Mouse (Mus musculus) forebrain, embryonic 13.5 days (tissue): Measurements from ENCODE around the gene 6430571L13Rik. TPM values are rescaled to one million over a fixed set of nuclear protein-coding genes. Genes with fewer than 3 reads are reported as not detected.

Experiments
- ATAC-seq: fragments of 200-750 bp; cut with Nextera tagmentation; 2 replicates; pipeline ENCODE4 v1.8.0; 2017
- H3K27ac ChIP-seq: fragments of 300-500 bp; sonication (generic); 2 replicates; pipeline ENCODE4 v1.5.1; 2015; ENCODE audit warnings: inconsistent platforms, mild to moderate bottlenecking, moderate library complexity
- H3K27me3 ChIP-seq: fragments of 300-500 bp; sonication (generic); 2 replicates; pipeline ENCODE4 v1.6.1; 2015; ENCODE audit warnings: mild to moderate bottlenecking, inconsistent platforms
- H3K36me3 ChIP-seq: fragments of 300-500 bp; sonication (generic); 2 replicates; pipeline ENCODE4 v1.6.1; 2015; ENCODE audit warnings: mild to moderate bottlenecking, inconsistent platforms; ENCODE audit not compliant: poor library complexity, severe bottlenecking
- H3K4me1 ChIP-seq: fragments of 300-500 bp; sonication (generic); 2 replicates; pipeline ENCODE4 v1.6.1; 2015; ENCODE audit warnings: inconsistent platforms
- H3K4me2 ChIP-seq: fragments of 300-500 bp; sonication (generic); 2 replicates; pipeline ENCODE4 v1.6.1; 2015; ENCODE audit warnings: inconsistent platforms, mild to moderate bottlenecking, moderate library complexity
- H3K4me3 ChIP-seq: fragments of 300-500 bp; sonication (generic); 2 replicates; pipeline ENCODE4 v1.5.1; 2015; ENCODE audit warnings: mild to moderate bottlenecking, inconsistent platforms
- H3K9ac ChIP-seq: fragments of 300-500 bp; sonication (generic); 2 replicates; pipeline ENCODE4 v1.6.1; 2015; ENCODE audit warnings: mild to moderate bottlenecking, inconsistent platforms
- H3K9me3 ChIP-seq: fragments of 300-500 bp; sonication (generic); replicated peaks from 2 replicates; pipeline ENCODE4 v1.6.1; 2016; ENCODE audit warnings: inconsistent platforms
- WGBS: fragments of 180-500 bp; shearing (Covaris S2); methylation state at CpG from one replicate; pipeline ENCODE4 v1.1.7; 2015; 5-methylcytosine and 5-hydroxymethylcytosine counted together
- polyA plus RNA-seq: library from polyadenylated mRNA; unstranded; fragments of >200 nt; fragmentation: Nextera tagmentation; extraction: Ambion mirVana; gene quantifications from 2 replicates; pipeline ENCODE4 v1.2.1, GENCODE M21; 2015

The 6430571L13Rik gene
- polyA plus RNA-seq, 1 experiment from 2014 or later = 3.1 TPM

GRCm38 (mm10) chr9:107308346-107309000 lies 31.9 kb upstream of the 6430571L13Rik start:
- H3K27me3 ChIP-seq = no peaks in the 10 kb centered on the region
- H3K36me3 ChIP-seq = no peaks in the 10 kb centered on the region
- no peak overlapping the region for H3K4me2 ChIP-seq
- H3K27ac ChIP-seq = no peak overlapping the region
- H3K4me1 ChIP-seq = no peaks in the 10 kb centered on the region
- no peak overlapping the region for H3K9ac ChIP-seq
- WGBS = 91% methylated on average over 9 of the region's 9 CpGs
- no peak overlapping the region for H3K4me3 ChIP-seq
- no peaks in the 10 kb centered on the region for H3K9me3 ChIP-seq
- no peak for ATAC-seq

- H3K27me3 ChIP-seq = no peaks in the 10 kb centered on the region
- ATAC-seq = no peak
- no peak overlapping the region for H3K4me2 ChIP-seq
- no peak overlapping the region for H3K27ac ChIP-seq
- no peaks in the 10 kb centered on the region for H3K36me3 ChIP-seq
- no peak overlapping the region for H3K4me3 ChIP-seq
- H3K4me1 ChIP-seq = no peaks in the 10 kb centered on the region
- H3K9ac ChIP-seq = no peak overlapping the region
- WGBS = 86% methylated on average over 9 of the region's 9 CpGs
- H3K9me3 ChIP-seq = no peaks in the 10 kb centered on the region
Observed at GRCm38 (mm10) chr9:107309171-107309570, 31.2 kb upstream of the 6430571L13Rik start.

GRCm38 (mm10) chr9:107309600-107309999 lies 30.8 kb upstream of the 6430571L13Rik start:
- H3K4me3 ChIP-seq = no peak overlapping the region
- 80% methylated on average over 5 of the region's 5 CpGs for WGBS
- ATAC-seq = no peak
- no peaks in the 10 kb centered on the region for H3K36me3 ChIP-seq
- no peaks in the 10 kb centered on the region for H3K4me1 ChIP-seq
- no peak overlapping the region for H3K9ac ChIP-seq
- no peak overlapping the region for H3K27ac ChIP-seq
- no peaks in the 10 kb centered on the region for H3K9me3 ChIP-seq
- no peaks in the 10 kb centered on the region for H3K27me3 ChIP-seq
- H3K4me2 ChIP-seq = no peak overlapping the region

GRCm38 (mm10) chr9:107312811-107313584 lies 27.4 kb upstream of the 6430571L13Rik start:
- H3K9me3 ChIP-seq = no peaks in the 10 kb centered on the region
- H3K4me3 ChIP-seq = no peak overlapping the region
- 67% methylated on average over 9 of the region's 10 CpGs for WGBS
- no peaks in the 10 kb centered on the region for H3K27me3 ChIP-seq
- no peak overlapping the region for H3K27ac ChIP-seq
- no peak for ATAC-seq
- H3K9ac ChIP-seq = no peak overlapping the region
- H3K4me1 ChIP-seq = no peaks in the 10 kb centered on the region
- no peak overlapping the region for H3K4me2 ChIP-seq
- H3K36me3 ChIP-seq = no peaks in the 10 kb centered on the region

GRCm38 (mm10) chr9:107313926-107314325 lies 26.5 kb upstream of the 6430571L13Rik start:
- no peak overlapping the region for H3K9ac ChIP-seq
- WGBS = 87% methylated on average over 3 of the region's 3 CpGs
- H3K4me2 ChIP-seq = no peak overlapping the region
- H3K36me3 ChIP-seq = no peaks in the 10 kb centered on the region
- no peak overlapping the region for H3K27ac ChIP-seq
- H3K4me3 ChIP-seq = no peak overlapping the region
- ATAC-seq = no peak
- no peaks in the 10 kb centered on the region for H3K9me3 ChIP-seq
- no peaks in the 10 kb centered on the region for H3K4me1 ChIP-seq
- no peaks in the 10 kb centered on the region for H3K27me3 ChIP-seq

- no peak overlapping the region for H3K27ac ChIP-seq
- no peaks in the 10 kb centered on the region for H3K4me1 ChIP-seq
- H3K9ac ChIP-seq = no peak overlapping the region
- H3K4me3 ChIP-seq = no peak overlapping the region
- no peaks in the 10 kb centered on the region for H3K36me3 ChIP-seq
- H3K4me2 ChIP-seq = no peak overlapping the region
- ATAC-seq = no peak
- 87% methylated on average over 2 of the region's 2 CpGs for WGBS
- no peaks in the 10 kb centered on the region for H3K9me3 ChIP-seq
- H3K27me3 ChIP-seq = no peaks in the 10 kb centered on the region
Observed at GRCm38 (mm10) chr9:107315791-107316190, 24.6 kb upstream of the 6430571L13Rik start.

- no peak overlapping the region for H3K4me3 ChIP-seq
- H3K4me1 ChIP-seq = no peaks in the 10 kb centered on the region
- peaks cover 1% of the 10 kb centered on the region; the same call in 1 of the 2 replicates for H3K36me3 ChIP-seq
- H3K9ac ChIP-seq = no peak overlapping the region
- H3K4me2 ChIP-seq = no peak overlapping the region
- WGBS = 90% methylated on average over 8 of the region's 8 CpGs
- ATAC-seq = no peak
- no peaks in the 10 kb centered on the region for H3K27me3 ChIP-seq
- H3K9me3 ChIP-seq = no peaks in the 10 kb centered on the region
- no peak overlapping the region for H3K27ac ChIP-seq
Observed at GRCm38 (mm10) chr9:107322461-107323050, 17.8 kb upstream of the 6430571L13Rik start.

GRCm38 (mm10) chr9:107323558-107323957 lies 16.8 kb upstream of the 6430571L13Rik start:
- Histone ChIP-seq H3K4me1 (no peaks in the 10 kb centered on the region), H3K27ac (no peak overlapping the region), H3K27me3 (no peaks in the 10 kb centered on the region), H3K9ac (no peak overlapping the region), H3K36me3 (peaks cover 6% of the 10 kb centered on the region; the same call in 1 of the 2 replicates), H3K4me2 (no peak overlapping the region), H3K4me3 (no peak overlapping the region), H3K9me3 (no peaks in the 10 kb centered on the region)
- ATAC-seq = no peak
- 80% methylated on average over 6 of the region's 6 CpGs for WGBS

GRCm38 (mm10) chr9:107324799-107325561 lies 15.4 kb upstream of the 6430571L13Rik start:
- Histone ChIP-seq H3K4me3 (no peak overlapping the region), H3K36me3 (peaks cover 7% of the 10 kb centered on the region; the same call in 1 of the 2 replicates), H3K27me3 (no peaks in the 10 kb centered on the region), H3K4me2 (no peak overlapping the region), H3K27ac (no peak overlapping the region), H3K9ac (no peak overlapping the region), H3K4me1 (no peaks in the 10 kb centered on the region), H3K9me3 (no peaks in the 10 kb centered on the region)
- ATAC-seq = no peak
- 65% methylated on average over 4 of the region's 4 CpGs for WGBS

- H3K9me3 ChIP-seq = no peaks in the 10 kb centered on the region
Observed at GRCm38 (mm10) chr9:107325904-107326303, 14.5 kb upstream of the 6430571L13Rik start.

GRCm38 (mm10) chr9:107327879-107328620 lies 12.4 kb upstream of the 6430571L13Rik start:
- no peaks in the 10 kb centered on the region for H3K9me3 ChIP-seq
- H3K9ac ChIP-seq = no peak overlapping the region
- no peak overlapping the region for H3K27ac ChIP-seq
- H3K36me3 ChIP-seq = peaks cover 17% of the 10 kb centered on the region
- H3K4me2 ChIP-seq = no peak overlapping the region
- ATAC-seq = no peak
- H3K27me3 ChIP-seq = no peaks in the 10 kb centered on the region
- WGBS = 94% methylated on average over 16 of the region's 16 CpGs
- no peak overlapping the region for H3K4me3 ChIP-seq
- H3K4me1 ChIP-seq = no peaks in the 10 kb centered on the region

More at GRCm38 (mm10) chr9:107325904-107326303, 14.5 kb upstream of the 6430571L13Rik start:
- Histone ChIP-seq H3K36me3 (peaks cover 7% of the 10 kb centered on the region; the same call in 1 of the 2 replicates), H3K4me2 (no peak overlapping the region), H3K9ac (no peak overlapping the region), H3K4me3 (no peak overlapping the region), H3K27me3 (no peaks in the 10 kb centered on the region), H3K27ac (no peak overlapping the region), H3K4me1 (no peaks in the 10 kb centered on the region)
- no peak for ATAC-seq
- 91% methylated on average over 7 of the region's 7 CpGs for WGBS
